Mouse (Mus musculus): ENCODE results near the gene Sox5.

Gene Sox5

DNA sequence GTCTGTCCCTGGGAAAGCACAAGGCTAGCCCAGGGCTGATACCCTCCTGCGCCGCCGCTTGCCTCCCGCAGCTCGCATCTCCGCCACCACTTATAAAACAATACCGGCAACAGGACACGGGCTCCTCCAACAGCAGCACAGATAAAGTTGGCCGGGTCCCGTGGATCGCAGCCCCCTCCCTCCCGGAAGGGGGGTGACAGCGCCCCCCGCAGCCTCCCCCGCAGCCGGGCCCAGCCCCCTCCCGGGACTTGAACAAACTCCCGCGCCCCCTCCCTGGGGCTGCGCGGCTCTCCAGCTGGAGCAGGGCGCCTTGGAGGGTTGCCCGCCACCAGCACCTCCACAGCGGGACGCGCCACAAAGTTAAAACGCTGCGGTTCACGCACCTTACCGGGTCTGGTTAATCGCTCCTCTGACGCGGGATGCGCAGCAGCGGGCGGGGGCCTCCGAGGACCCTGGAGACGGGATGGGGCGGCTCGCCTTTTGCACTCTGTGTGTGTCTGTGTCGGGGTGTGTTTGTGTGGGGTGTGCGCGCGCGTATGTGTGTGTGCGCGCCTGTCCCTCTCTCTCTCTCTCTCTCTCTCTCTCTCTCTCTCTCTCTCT lies at the start of gene Sox5:
TSS of gene Sox5 (minus strand) at position 547 of the 600 bp plus-strand sequence.
- under 1% methylated on average over 46 of the region's 47 CpGs for WGBS

DNA sequence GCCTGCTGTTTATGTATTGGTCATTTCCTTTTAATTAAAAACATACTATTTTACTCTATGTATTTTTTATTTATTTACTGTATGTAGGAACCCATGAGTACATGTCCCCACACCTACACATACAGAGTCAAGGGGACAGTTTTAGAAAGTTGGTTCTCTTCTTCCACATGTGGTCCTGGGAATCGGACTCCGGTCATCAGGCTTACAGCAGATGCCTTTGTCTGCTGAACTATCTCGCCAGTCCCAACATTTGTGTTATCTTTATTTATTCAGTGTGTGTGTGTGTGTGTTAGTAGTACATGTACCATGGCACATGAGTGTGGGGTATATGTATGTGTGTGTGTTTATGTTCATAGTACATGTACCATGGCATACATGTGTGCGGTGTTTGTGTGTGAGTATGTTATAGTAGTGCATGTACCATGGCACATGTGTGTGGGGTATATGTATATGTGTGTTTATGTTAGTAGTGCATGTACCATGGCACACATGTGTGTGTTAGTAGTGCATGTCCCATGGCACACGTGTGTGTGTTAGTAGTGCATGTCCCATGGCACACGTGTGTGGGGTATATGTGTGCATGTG lies 43.3 kb upstream of the Sox5 start:
- WGBS: 98% methylated on average over 6 of the region's 6 CpGs

DNA sequence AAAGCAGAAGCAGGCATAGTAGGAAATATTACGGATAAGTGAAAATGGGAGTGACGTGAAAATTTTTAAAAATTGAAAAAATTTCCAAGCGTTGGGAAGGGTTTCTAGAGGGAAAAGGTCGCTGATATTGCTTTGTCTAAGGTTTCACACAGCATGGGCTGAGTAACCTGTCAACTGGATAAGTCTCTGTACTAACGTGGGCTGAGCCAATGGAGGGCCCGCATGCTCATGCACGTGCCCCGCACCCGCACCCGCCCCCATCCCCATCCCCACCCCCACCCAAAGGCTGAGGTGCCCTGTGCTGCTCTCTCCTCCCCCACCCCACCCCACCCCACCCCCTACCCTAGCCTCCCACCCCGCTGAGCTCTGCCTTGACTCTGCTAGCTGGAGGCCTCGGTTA lies 42.4 kb upstream of the Sox5 start:
- 81% methylated on average over 12 of the region's 12 CpGs for WGBS

DNA sequence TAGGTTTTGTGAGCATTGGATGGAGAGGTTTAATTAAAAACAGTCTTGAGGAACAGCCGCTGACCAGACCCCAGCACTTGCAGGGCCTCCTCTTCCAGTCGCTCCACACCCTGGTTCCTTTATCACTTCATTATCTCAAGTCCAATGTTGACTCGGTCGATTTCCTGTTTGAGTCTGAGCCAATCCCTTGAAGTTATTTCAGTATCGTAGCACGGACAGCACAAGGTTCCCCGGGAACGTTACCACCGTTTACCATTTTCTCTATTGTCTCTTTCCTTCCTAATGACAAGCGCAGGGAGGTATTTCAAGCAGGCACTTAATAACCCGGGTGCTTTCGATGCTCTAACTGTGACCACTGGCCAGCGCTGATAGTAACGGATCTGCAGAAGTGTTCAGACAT lies 40.8 kb upstream of the Sox5 start:
- WGBS: 63% methylated on average over 14 of the region's 14 CpGs

DNA sequence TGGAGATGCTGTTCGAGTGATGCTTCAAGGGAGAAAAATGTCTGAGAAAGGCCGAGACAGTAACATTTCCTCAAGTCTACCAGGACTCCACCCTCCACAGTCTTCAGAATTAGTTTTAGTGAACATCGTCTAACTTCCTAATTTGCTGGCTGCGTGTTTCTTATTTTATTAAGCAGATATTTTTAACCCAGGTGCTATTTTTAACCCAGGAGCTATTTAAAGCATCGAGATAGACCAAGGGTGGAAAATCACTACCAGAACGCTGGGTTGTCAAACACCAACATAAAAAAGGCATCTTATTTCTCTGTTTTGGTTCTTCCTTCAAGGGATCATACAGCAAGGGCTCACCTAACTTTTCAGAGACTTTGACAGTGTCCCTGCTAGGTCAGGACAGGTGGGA lies 39.2 kb upstream of the Sox5 start:
- 73% methylated on average over 6 of the region's 6 CpGs for WGBS

DNA sequence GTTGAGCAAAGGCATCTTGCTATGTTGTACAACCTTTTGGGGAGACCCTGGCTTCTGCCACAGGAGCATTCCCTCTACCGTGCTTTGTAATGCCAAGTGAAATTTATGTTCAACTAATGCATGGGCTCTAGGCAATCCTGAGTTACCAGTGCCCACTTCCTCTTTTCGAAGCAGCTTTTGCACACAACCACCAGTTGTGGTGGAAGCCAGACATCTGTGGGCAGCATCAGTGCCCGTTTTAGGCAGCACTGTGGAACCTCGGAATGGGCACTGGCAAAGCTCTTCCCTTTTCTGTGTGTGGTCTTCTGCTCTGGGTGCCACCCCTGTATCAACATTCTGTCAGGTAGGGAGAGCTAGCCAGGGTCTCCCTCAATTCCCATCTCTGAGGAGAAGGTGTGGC lies 36.2 kb upstream of the Sox5 start:
- WGBS: 74% methylated on average over 4 of the region's 4 CpGs

DNA sequence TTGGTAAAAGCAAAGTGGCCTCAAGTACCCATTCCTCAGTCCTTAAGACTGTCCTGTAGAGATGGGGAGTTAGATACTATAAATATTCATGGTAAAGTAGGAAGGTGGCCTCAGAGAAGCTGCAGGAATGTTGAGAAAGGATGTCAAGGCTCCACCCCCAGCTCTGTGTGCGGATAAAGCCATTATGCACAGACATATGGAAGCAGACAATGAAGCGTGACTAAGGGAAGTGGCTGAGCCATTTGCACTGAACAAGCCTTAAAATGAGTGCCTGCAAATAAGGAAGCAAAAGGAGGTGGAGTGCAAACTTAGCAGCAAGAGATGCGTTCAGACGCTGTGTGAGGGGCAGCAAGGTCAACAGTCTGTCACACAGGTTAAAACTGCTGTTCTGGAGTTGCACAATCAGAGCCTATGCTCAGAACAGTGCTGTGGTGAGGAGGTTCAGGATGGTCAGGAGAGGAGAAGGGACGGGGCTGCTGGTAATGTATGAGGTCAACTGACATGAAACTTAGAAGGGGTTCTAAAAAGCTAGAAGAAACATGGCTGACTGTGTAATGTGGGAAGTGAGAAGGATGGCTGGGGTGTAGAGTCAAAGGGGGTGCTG lies 35.7 kb upstream of the Sox5 start:
- 68% methylated on average over 5 of the region's 5 CpGs for WGBS

DNA sequence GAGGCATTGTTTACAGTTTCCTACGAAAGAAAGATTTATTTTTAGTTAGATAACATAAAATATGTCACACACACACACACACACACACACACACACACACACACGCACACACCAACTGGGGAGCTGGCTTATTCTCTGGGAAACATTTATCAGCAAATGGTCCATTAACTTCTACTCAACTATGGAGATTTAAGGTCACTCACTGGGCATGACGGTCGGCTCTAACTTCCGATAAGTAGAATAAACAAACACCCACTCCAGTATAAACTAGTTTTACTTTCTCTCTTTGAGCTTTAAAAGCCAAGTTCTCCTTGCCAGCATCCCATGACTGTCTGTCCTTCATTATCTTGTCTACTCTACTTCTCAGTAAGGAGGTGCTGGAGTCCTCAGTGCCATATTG lies 33.8 kb upstream of the Sox5 start:
- 84% methylated on average over 5 of the region's 5 CpGs for WGBS

DNA sequence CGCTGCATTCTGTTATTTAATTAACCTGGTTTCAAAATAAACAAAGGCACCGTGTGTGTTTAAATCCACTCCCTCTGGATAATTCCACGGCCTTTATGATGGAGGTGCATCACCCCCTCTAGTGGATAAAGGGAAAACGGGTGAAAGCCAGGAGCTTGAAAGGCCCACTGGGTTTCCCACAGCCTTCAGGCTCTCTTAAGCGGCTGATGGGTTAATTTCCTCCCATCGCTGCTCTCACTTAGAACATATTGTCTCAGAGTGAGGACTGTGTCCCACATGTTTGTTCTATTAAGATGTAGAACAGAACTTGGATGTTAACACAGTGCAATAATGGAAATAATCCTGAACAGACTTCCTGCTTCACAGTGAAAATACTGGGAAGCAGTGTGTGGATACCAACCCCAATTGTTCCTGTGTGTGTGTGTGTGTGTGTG lies 33.2 kb upstream of the Sox5 start:
- 6% methylated on average over 6 of the region's 6 CpGs for WGBS

DNA sequence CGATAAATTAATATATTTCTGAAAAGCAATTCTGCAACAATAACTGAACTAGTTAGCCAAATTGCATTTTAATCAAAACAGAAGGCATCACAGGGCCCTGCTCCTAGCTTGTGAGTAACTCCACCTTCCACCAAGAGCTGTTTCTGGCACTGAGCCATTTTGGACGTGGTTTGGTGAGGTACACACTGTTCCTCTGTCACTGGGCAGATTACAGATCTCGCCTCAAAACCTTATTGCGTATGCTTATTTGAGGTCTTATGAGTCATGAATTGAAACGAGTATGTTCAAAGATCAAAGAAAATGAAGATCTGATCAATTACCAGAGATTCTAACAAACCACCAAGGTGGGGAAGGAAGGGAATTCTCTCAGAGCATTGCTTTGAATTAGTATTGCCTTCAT lies 22.5 kb upstream of the Sox5 start:
- WGBS: 80% methylated on average over 5 of the region's 5 CpGs

DNA sequence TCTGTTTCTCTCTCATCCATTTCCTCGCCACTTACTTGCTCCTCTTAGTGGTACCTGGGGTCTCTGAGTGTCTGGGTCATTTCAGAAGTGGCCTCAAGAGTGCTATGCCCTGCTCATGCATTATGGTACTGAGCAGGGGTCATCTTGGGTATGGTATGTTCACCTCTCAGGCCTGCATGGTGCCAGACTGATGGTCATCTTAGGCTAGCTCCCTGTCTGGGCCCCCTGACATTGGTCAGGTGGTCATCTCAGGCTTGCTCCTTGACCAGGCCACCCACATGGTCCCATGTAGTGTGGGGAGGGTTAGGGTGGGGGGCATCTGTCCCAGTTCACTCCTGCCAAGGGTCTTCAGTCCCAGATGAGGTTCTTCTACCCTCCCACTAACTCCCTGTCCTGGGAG lies 21.3 kb upstream of the Sox5 start:
- WGBS: 100% methylated on average over 1 of the region's 1 CpGs

DNA sequence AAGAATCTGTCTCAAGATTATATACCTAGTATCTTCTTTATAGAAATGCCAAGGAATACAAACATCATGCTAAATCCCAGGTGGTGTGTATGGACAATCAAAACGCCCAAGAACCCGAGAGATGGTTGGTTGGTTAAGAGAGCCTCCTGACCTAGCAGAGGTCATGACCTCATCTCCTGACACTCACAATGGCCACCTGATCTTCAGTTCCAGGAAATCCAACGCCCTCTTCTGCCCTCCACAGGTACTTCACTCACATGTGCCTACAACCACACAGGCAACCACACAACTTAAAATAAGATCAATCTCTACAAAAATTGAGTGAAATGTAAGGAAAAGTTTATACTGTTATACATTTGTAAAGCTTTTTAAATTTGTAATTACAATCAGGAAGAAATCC lies 12.6 kb upstream of the Sox5 start:
- 84% methylated on average over 3 of the region's 3 CpGs for WGBS

DNA sequence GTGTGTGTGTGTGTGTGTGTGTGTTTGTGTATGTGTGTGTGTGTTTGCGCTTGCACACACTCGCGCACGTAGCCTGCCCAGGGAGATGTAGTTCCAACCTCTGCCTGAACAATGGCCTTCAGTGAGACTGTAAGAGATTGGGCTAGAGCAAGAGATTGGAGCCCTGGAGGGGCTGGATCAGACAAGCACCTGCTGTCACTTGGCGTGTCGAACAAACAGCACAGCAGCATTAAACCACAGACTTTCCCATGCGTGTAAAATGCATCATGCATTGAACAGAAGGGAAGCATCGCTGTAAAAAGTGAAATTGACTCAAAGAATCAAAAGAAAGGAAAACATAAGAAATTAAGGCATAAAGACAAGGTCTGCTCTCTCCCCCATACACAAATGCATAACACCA lies 11.1 kb upstream of the Sox5 start:
- 86% methylated on average over 8 of the region's 8 CpGs for WGBS

DNA sequence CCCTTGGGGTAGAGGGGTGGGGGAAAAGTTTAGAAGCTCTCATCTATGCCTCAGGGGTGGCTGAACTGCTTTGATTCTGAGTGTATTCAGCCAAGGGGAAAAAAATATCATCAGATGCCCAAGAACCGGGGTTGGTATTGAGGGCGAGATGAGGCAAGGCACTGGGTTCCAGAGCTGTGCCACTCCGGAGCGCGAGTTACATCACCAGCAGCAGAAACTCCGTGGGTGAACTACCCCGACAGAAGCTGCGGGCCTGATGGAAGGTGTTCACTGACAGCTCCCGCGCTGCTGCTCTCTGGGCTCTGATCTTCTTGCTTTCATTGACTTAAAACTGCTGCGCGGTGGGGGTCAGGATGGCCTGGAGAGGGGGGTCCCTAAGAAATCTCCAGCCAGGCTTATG lies 1.1 kb upstream of the Sox5 start:
- 17% methylated on average over 12 of the region's 12 CpGs for WGBS

DNA sequence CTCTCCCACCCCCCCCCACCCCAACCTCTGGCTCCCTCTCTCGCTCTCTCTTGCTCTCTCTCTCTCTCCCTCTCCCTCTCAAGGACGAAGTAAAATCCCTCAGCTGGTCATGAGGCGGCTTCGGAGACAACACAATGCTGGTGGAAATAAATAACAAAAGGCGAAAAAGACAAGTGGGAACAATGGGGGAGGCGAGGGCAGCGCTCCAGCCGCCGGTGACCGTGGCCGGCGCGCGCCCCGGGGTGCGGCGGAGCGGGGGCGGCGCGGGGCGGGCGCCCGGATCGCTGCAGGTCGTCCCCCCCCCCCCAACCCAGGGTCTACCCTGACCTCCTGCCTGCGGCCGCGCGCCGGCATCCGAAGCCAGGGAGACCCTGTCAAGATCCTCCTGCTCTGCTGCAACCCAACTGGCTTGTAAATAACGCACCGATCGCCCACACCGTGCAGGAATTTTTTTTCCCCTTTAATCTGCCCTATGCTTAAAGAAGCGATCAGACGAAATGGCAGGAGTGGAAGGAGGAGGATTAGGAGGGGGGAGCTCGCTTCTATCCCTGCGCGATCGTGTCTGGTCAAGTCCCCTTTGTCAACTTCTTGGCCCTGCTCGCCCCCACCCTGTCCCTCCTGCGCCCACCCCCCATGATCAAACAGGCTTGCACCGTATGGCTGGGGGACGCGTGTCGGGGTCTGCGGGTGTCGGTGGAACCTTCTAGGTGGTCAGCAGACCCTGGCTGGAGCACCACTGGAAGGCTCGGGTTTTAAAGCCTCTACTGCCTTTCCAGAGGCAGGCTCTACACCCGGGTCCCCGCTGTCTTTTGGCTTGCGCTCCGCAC lies 467 bp upstream of the Sox5 start:
- under 1% methylated on average over 52 of the region's 55 CpGs for WGBS

DNA sequence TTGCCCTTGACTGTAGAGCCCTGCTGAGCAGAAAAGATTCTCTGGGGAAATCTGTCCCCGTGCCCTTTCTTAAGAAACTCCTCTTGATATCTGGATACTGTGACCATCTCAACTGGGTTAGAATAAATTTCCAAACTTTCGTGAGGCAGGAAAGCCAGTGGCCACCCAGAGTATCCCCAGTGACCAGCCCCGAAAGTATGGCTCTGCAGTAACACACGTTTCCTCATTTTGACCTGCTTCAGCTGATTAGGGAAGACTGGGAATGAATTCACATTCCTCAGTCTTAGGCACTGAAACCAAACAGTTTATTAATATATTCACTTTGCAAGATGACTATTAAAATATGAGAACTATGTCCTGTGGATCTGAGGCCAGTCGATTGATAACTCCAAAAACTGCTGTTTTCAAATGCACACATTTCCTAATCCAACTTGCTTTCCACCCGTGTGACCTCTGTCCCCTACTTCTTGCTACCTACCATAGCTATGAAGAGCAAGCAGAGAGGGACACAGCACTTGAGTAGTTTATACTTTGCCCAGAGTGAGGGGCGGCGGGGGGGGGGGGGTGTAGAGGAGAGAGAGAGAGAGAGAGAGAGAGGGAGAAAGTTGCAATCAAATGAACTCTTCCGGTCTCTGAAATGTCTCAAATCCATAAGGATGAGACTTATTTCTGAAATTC lies 1.0 kb downstream of the Sox5 start:
- 32% methylated on average over 9 of the region's 9 CpGs for WGBS

DNA sequence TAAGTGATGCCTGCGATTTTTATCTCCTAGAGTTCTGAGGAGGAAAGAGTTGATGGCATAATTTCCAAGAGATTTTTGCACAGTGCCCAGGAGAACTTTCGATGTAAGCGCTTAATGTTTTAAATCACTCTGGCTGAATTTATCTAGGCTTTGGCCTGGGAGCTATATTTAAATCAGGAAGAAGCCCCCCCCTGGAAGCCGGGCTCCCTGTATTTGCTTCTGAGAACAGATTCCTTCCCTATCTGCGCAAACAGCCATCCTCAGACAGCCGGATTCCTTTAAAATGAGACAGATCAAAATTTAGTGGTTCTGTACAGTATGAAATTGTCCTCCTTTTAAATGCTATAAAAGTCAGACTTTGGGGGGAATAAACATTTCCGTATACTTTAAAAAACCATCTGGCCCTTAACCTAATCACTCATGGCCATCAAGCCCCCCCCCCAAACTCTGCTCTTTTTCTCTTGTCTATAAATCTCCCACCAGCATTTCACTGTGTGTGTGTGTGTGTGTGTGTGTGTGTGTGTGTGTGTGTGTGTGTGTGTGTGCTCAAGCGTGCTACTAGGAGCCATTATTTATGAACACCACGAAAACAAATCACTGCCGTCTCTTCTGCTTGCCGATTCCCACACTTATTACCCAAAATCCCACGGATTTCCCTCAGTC lies 1.7 kb downstream of the Sox5 start:
- 48% methylated on average over 12 of the region's 12 CpGs for WGBS

DNA sequence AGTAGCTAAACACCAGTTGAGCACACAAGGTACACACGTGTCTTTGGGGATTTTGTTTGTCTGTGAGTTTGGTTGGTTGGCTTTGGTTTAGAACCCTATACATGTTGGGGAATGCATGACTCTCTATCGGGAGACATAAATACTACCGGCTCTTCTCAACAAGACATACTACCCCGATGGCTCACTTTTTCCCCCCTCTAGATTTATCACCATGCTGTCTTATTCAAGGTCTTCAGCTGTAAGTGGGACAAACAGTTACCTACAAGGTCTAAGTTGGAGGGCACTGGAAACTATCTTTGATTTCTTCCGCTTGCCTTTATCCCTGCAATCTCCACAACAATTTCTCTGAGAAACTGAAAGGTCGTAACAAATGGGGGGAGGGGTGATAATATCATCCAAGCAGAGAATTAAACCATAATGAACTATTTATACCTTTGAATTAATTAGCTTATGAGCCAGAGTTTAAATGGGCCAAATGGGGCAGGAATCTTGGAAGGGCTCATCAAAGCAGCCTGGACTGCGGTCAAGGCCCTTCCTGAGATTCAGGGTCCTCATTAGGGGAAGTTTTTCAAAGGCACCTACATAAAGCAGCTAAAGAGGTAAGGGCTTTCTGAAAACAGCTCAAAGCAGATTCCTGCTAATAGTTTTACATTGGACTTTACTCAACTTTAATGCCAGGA lies 4.3 kb downstream of the Sox5 start:
- WGBS: 78% methylated on average over 7 of the region's 7 CpGs

DNA sequence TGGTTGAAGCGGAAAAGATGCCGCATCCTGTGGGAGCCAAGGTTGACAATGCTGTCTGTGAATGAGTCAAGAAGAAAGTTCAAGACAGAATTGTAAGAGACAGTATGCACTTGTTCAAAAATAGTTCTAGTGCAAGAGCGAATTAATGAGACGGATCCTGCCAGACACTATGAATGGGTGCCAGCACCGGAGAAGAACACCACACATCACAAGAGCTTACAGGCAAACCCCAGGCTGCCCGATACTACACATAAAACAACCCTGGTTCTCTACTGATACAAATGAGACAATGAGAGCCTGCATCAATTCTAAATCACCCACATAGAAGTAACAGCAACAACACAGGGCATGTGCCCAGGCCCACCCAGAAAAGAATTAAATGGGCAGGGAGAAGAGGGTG lies 8.0 kb downstream of the Sox5 start:
- WGBS: 49% methylated on average over 6 of the region's 6 CpGs

DNA sequence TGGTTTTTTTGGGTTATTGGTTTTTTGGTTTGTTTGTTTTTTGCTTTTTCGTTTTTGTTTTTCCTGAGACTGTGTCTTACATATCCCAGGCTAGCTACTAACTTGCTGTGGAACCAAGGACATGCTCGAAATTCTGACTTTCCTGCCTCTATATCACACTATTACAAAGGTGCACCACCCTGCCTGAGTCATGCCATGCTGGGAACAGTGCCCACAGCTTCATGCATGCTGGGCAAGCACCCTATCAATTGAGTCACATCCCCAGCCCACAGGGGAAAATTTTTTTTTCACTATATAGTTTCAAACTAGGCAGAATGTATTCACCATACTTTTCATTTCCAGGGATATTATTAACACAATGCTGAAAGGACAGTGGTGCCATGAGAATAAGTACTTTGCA lies 8.8 kb downstream of the Sox5 start:
- WGBS: 73% methylated on average over 2 of the region's 2 CpGs

All from cerebral cortex, adult 2 months (tissue).